Mouse (Mus musculus) MEL (cell line): ENCODE data around the gene Nkd2. TPM values are rescaled to one million over a fixed set of nuclear protein-coding genes. Genes with fewer than 3 reads are reported as not detected.

Experiments
- DNase-seq: peaks from one replicate; pipeline ENCODE4 v3.0.0; 2011; ENCODE audit warnings: low read depth, low spot score
- H3K27ac ChIP-seq: 2 replicates; pipeline ENCODE4 v1.5.1; 2012; ENCODE audit warnings: low read depth, mild to moderate bottlenecking, control low read depth, low read length, moderate library complexity; ENCODE audit not compliant: control insufficient read depth
- H3K27me3 ChIP-seq, 2 experiments: fragments of 150-350 bp in 1 of 2; sonication (generic) in 1 of 2; 2 replicates each; pipeline ENCODE4 v1.6.1; 2012; ENCODE audit warnings: low read length in 2 of 2, mild to moderate bottlenecking in 2 of 2, improper control_type of control experiment in 1 of 2, moderate library complexity in 1 of 2; ENCODE audit not compliant: insufficient read depth in 2 of 2, control insufficient read depth in 1 of 2
- H3K36me3 ChIP-seq, 2 experiments: 2 replicates each; pipeline ENCODE4 v1.6.1; 2012 to 2014; ENCODE audit warnings: low read length in 2 of 2, improper control_type of control experiment in 1 of 2, inconsistent platforms in 1 of 2, mild to moderate bottlenecking in 1 of 2; ENCODE audit not compliant: insufficient read depth in 2 of 2, control insufficient read depth in 1 of 2
- H3K4me1 ChIP-seq, 2 experiments: fragments of 150-350 bp in 1 of 2; sonication (generic) in 1 of 2; 2 replicates each; pipeline ENCODE4 v1.6.1; 2012; ENCODE audit warnings: low read length in 2 of 2, improper control_type of control experiment in 1 of 2, mild to moderate bottlenecking in 1 of 2; ENCODE audit not compliant: insufficient read depth in 2 of 2, control insufficient read depth in 1 of 2
- H3K4me3 ChIP-seq, 2 experiments: fragments of 150-350 bp in 1 of 2; sonication (generic) in 1 of 2; 2 replicates each; pipeline ENCODE4 v1.5.1; 2012; ENCODE audit warnings: low read depth in 2 of 2, low read length in 2 of 2, mild to moderate bottlenecking in 2 of 2, moderate library complexity in 2 of 2, control low read depth in 1 of 2, improper control_type of control experiment in 1 of 2; ENCODE audit not compliant: control insufficient read depth in 1 of 2, insufficient read depth in 1 of 2
- H3K79me2 ChIP-seq: 2 replicates; pipeline ENCODE4 v1.6.1; 2012; ENCODE audit warnings: mild to moderate bottlenecking, low read length, moderate library complexity; ENCODE audit not compliant: control insufficient read depth, poor library complexity, insufficient read depth
- H3K9ac ChIP-seq: 2 replicates; pipeline ENCODE4 v1.6.1; 2012; ENCODE audit warnings: low read depth, mild to moderate bottlenecking, control low read depth, low read length, moderate library complexity; ENCODE audit not compliant: control insufficient read depth, poor library complexity, severe bottlenecking
- H3K9me3 ChIP-seq: fragments of 150-350 bp; sonication (generic); replicated peaks from 2 replicates; pipeline ENCODE4 v1.6.1; 2012; ENCODE audit warnings: mild to moderate bottlenecking, low read length, improper control_type of control experiment, moderate library complexity; ENCODE audit not compliant: insufficient read depth
- E2F4 ChIP-seq: IDR thresholded peaks from 2 replicates; pipeline ENCODE4 v1.6.1; 2011; ENCODE audit warnings: low read depth, low read length, improper control_type of control experiment, borderline replicate concordance
- ETS1 ChIP-seq: IDR thresholded peaks from 2 replicates; pipeline ENCODE4 v1.6.1; 2012; ENCODE audit warnings: low read depth, mild to moderate bottlenecking, inconsistent platforms, low read length, improper control_type of control experiment, moderate library complexity
- GABPA ChIP-seq: IDR thresholded peaks from 2 replicates; pipeline ENCODE4 v1.6.1; 2012; ENCODE audit warnings: low read depth, mild to moderate bottlenecking, inconsistent platforms, low read length, improper control_type of control experiment, moderate library complexity
- GATA1 ChIP-seq: IDR thresholded peaks from 2 replicates; pipeline ENCODE4 v1.6.1; 2011; ENCODE audit warnings: low read depth, low read length, improper control_type of control experiment
- KAT2A ChIP-seq: conservative IDR thresholded peaks from 2 replicates; pipeline ENCODE4 v1.6.1; 2012; ENCODE audit warnings: low read depth, low read length, improper control_type of control experiment, inconsistent platforms
- MAX ChIP-seq: IDR thresholded peaks from 2 replicates; pipeline ENCODE4 v1.6.1; 2011; ENCODE audit warnings: low read length, improper control_type of control experiment
- MAZ ChIP-seq: IDR thresholded peaks from 2 replicates; pipeline ENCODE4 v1.6.1; 2012; ENCODE audit warnings: low read depth, mild to moderate bottlenecking, inconsistent platforms, low read length, improper control_type of control experiment
- MEF2A ChIP-seq: IDR thresholded peaks from 2 replicates; pipeline ENCODE4 v1.6.1; 2014; ENCODE audit warnings: low read depth, mild to moderate bottlenecking, inconsistent platforms, low read length, improper control_type of control experiment; ENCODE audit not compliant: poor library complexity, insufficient replicate concordance, severe bottlenecking; ENCODE audit errors: extremely low read depth
- MXI1 ChIP-seq: IDR thresholded peaks from 2 replicates; pipeline ENCODE4 v1.6.1; 2011; ENCODE audit warnings: mild to moderate bottlenecking, low read depth, low read length, improper control_type of control experiment
- MYB ChIP-seq: IDR thresholded peaks from 2 replicates; pipeline ENCODE4 v1.6.1; 2011; ENCODE audit warnings: mild to moderate bottlenecking, low read depth, low read length, improper control_type of control experiment
- MYC ChIP-seq: IDR thresholded peaks from 2 replicates; pipeline ENCODE4 v1.6.1; 2011; ENCODE audit warnings: low read depth, mild to moderate bottlenecking, low read length, improper control_type of control experiment, moderate library complexity
- NELFE ChIP-seq: IDR thresholded peaks from 2 replicates; pipeline ENCODE4 v1.6.1; 2011; ENCODE audit warnings: low read depth, low read length, improper control_type of control experiment
- RAD21 ChIP-seq: IDR thresholded peaks from 2 replicates; pipeline ENCODE4 v1.6.1; 2011; ENCODE audit warnings: mild to moderate bottlenecking, low read depth, low read length, improper control_type of control experiment
- SIN3A ChIP-seq: IDR thresholded peaks from 2 replicates; pipeline ENCODE4 v1.6.1; 2012; ENCODE audit warnings: low read length, improper control_type of control experiment, inconsistent platforms
- TAL1 ChIP-seq: IDR thresholded peaks from 2 replicates; pipeline ENCODE4 v1.6.1; 2012; ENCODE audit warnings: mild to moderate bottlenecking, inconsistent platforms, low read length, moderate library complexity, mixed read lengths
- TCF12 ChIP-seq: IDR thresholded peaks from 2 replicates; pipeline ENCODE4 v1.6.1; 2014; ENCODE audit warnings: low read depth, mild to moderate bottlenecking, inconsistent platforms, low read length, improper control_type of control experiment, moderate library complexity
- UBTF ChIP-seq: IDR thresholded peaks from 2 replicates; pipeline ENCODE4 v1.6.1; 2012; ENCODE audit warnings: low read depth, mild to moderate bottlenecking, inconsistent platforms, low read length, improper control_type of control experiment, moderate library complexity, borderline replicate concordance; ENCODE audit not compliant: insufficient read depth
- USF1 ChIP-seq: IDR thresholded peaks from 2 replicates; pipeline ENCODE4 v1.6.1; 2014; ENCODE audit warnings: low read depth, mild to moderate bottlenecking, inconsistent platforms, low read length, improper control_type of control experiment, moderate library complexity
- ZC3H11A ChIP-seq: IDR thresholded peaks from 2 replicates; pipeline ENCODE4 v1.6.1; 2012; ENCODE audit warnings: low read depth, mild to moderate bottlenecking, inconsistent platforms, low read length, improper control_type of control experiment
- ZKSCAN1 ChIP-seq: IDR thresholded peaks from 2 replicates; pipeline ENCODE4 v1.6.1; 2012; ENCODE audit warnings: low read depth, mild to moderate bottlenecking, inconsistent platforms, low read length, improper control_type of control experiment, moderate library complexity
- ZMIZ1 ChIP-seq: IDR thresholded peaks from 2 replicates; pipeline ENCODE4 v1.6.1; 2012; ENCODE audit warnings: low read depth, mild to moderate bottlenecking, inconsistent platforms, low read length, improper control_type of control experiment, moderate library complexity
- polyA plus RNA-seq, 2 experiments: library from polyadenylated mRNA; stranded (reverse) in 1 of 2; unstranded in 1 of 2; fragments of >175 nt in 1 of 2; fragments of >200 nt in 1 of 2; gene quantifications; 2 replicates each; pipeline versions ENCODE4 v1.2.1 to v1.2.4; 2012; ENCODE audit warnings: low replicate concordance in 2 of 2, low read depth in 1 of 2; ENCODE audit not compliant: insufficient read length in 2 of 2, insufficient read depth in 1 of 2, missing spikeins in 1 of 2
- total RNA-seq: library from RNA; depleted of rRNA; stranded (reverse); fragments of 300-350 nt; gene quantifications from 2 replicates; pipeline ENCODE4 v1.2.3, GENCODE M21; 2012

The Nkd2 gene
- total and polyA plus RNA-seq, 3 experiments: not detected

GRCm38 (mm10) chr13:73839740-73840139, 7.7 kb downstream of the Nkd2 start:
- Histone ChIP-seq H3K27me3 (peaks cover 2 to 9% of the 10 kb centered on the region in 2 experiments; a peak in 3 of 4 replicates), H3K9ac (no peak overlapping the region), H3K79me2 (no peaks in the 10 kb centered on the region), H3K4me3 (no peak overlapping the region), H3K27ac (no peak overlapping the region), H3K36me3 (no peaks in the 10 kb centered on the region), H3K9me3 (no peaks in the 10 kb centered on the region), H3K4me1 (no peaks in the 10 kb centered on the region)
- TF ChIP-seq ZKSCAN1: no peak
- no peak for TF ChIP-seq RAD21
- TF ChIP-seq UBTF: no peak
- no peak for TF ChIP-seq KAT2A
- TF ChIP-seq MYC: no peak
- TF ChIP-seq TCF12: no peak
- no peak for TF ChIP-seq GABPA
- no peak for TF ChIP-seq SIN3A
- no peak for DNase-seq

- Histone ChIP-seq H3K79me2 (no peaks in the 10 kb centered on the region), H3K9me3 (no peaks in the 10 kb centered on the region), H3K36me3 (no peaks in the 10 kb centered on the region), H3K4me1 (no peaks in the 10 kb centered on the region), H3K27ac (no peak overlapping the region), H3K9ac (no peak overlapping the region), H3K27me3 (peaks cover 7 to 9% of the 10 kb centered on the region in 2 experiments), H3K4me3 (no peak overlapping the region)
- TF ChIP-seq ETS1 (no peak), MEF2A (no peak), GATA1 (no peak), MXI1 (no peak), ZC3H11A (no peak), E2F4 (no peak), ZMIZ1 (no peak), USF1 (no peak), MAX (no peak), NELFE (no peak), TAL1 (no peak), MYB (no peak), MAZ (no peak), RAD21 (no peak)
- DNase-seq: no peak
Measured at GRCm38 (mm10) chr13:73839137-73839548, 8.3 kb downstream of the Nkd2 start.
